Mouse (Mus musculus): ENCODE data around the gene Ikzf5.

Ikzf5 gene

DNA sequence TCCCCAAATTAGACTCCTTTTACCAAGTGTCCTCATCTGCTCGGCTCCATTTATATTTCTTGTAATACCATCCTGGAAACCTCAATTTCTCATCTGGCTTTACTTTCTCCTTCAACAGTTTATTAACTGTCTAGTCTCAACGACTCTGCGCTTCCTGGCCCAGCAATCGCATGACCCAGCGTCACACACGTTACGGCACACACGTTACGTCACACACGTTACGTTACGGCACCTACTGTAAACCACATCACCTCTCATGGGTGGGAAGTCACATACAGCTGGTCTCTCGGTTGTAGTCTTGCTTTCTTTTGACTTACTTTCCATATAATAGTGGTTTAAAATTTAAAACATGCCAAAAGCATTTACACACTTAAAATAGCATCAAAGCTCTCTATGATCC lies 54.2 kb downstream of the Ikzf5 start:
- no peak for DNase-seq (ENCODE audit: low spot score in 2 of 2)

DNA sequence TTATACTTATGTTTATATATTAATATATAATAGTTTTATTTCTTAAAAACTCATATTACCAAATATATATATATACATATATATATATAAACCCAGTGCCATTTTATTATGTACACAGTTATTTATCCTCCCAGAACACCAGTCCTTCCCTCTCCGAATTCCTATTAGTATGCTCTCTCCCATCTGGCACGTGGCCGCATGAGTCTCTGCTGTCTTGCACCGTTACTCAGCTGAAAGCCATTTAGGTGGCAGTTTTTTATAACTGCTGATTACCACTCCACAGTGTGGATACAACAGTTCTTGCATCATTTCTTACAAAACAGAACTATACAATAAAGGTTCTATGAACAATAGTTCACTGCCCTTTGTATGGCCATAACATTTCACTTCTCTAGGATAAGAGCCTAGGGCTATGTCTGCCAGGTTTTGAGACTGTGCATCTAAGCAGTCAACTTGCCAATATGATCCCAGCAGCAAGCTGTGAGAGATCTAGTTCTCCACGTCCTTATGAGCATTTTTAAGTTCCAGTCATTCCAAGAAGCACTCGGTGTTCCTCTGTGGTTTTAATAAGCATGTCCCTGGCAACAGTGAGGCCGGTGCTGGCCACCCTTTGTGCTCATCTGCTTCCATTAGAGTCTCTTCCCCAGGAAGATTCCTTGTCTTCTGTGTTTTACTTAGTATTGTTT lies 64.3 kb downstream of the Ikzf5 start:
- DNase-seq (ENCODE audit: low spot score in 2 of 2), result no peak
